Mouse (Mus musculus) skeletal muscle tissue, adult 2 months (tissue): ENCODE measurements around the gene Mdm2.

Source experiments
- DNase-seq: peaks from one replicate; pipeline ENCODE4 v3.0.0-alpha.2; 2012; ENCODE audit warnings: low read depth, low spot score

Gene Mdm2

DNA sequence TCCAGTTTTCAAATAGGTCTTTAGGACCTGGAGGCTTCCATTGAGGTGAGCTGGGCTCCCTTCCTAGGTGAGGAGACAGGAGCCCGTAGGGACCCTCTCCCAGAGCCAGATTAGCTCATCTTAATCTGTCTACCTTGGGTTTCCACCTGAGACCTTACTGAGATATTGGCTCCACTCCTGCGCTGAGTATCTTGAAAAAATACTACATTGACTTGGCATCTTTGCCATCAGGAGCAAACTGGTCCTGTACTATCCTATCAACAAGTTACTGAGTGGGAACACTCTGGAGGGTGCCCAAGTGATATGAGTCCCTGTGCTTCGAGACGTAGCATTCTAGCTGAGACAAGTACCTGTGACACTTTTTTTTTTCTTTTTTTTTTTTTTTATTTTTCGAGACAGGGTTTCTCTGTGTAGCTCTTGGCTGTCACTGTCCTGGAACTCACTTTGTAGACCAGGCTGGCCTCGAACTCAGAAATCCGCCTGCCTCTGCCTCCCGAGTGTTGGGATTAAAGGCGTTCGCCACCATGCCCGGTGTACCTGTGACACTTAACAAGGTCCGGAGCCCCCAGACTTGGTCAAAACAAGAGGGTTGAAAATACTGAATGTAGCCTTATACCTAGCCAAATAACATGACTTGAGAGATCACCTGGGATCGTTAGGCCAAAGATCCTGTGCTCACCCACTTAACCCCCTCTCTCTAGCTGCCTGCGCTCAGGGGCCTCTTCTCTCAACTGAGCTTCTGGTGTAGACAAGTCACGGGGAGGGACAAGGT lies 67.9 kb downstream of the Mdm2 start:
- no peak for DNase-seq

DNA sequence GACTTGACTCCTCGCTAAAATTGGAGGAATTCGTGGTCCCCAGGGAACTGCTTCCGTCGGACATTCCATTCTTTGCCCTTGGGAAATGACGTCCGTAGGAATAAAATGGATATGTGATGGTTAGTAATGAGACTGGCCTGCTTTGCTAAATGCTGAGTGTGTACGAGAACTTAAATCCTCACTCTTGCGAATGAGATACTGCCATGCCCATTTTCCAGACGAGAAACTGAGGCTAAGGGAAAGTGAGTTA lies 68.4 kb downstream of the Mdm2 start:
- DNase-seq = peak; percentile 42

- no peak for DNase-seq
Observed at GRCm38 (mm10) chr10:117641400-117642200, 69.0 kb downstream of the Mdm2 start.

- DNase-seq = no peak
Observed at GRCm38 (mm10) chr10:117640595-117641078, 69.9 kb downstream of the Mdm2 start.

DNA sequence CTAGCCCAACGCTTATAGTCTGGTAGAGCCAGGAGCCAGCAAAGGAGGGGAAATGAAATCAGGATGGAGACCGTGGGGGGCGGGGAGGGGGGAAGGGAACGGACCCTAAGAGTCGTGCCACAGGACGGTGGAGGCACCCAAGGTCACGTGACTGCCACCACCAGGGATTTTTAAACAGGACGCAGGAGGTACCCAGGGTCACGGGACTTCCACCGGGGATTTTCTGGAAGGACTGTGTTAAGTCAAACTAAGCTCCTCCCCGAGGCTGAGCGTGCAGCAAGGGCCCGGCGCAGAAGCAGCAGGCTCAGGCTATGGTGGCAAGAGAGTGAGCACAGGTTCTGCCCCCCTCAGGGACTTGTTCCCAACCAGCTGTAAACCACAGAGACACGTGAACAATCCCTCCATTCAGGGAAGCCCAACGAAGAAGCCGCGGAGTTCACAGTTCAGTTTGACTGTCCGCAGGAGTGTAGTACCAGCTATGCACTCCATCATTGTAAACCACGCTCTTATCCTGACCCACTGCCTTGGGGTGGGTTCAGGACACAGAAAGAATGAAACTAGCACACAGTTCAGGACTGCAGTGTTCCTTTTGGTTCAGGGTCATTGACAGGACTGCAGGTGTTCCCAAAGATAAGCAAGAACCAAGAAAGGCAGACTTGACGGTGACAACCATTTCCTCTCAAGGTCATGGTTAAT lies 70.5 kb downstream of the Mdm2 start:
- DNase-seq = no peak

DNA sequence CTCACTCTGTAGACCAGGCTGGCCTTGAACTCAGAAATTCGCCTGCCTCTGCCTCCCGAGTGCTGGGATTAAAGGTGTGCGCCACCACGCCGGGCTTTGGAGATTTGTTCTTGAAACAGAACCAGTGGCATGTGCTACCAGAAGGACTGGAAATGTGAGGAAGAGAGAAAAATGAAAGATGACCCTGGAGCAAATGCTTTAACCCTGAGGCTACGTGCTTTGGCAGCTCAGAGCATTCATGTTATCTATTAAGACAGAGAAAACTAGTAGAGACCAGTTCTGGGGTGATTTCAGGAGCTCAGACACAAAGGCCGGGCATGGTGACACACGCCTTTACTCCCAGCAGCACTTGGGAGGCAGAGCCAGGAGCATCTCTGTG lies 71.3 kb downstream of the Mdm2 start:
- DNase-seq = no peak
